Mouse (Mus musculus) intestine, postnatal 0 days (tissue): ENCODE results near the gene Dkc1. TPM values are rescaled to one million over a fixed set of nuclear protein-coding genes. Genes with fewer than 3 reads are reported as not detected.
A peak's percentile ranks its signal among the peaks of the same experiment; 100 is the strongest.

Source experiments
- ATAC-seq: fragments of 200-750 bp; cut with Nextera tagmentation; 2 replicates; pipeline ENCODE4 v1.8.0; 2017; ENCODE audit warnings: mild to moderate bottlenecking, moderate TSS enrichment, moderate library complexity
- H3K27ac ChIP-seq: fragments of 300-500 bp; sonication (generic); 2 replicates; pipeline ENCODE4 v1.5.1; 2014; ENCODE audit warnings: mild to moderate bottlenecking, low read depth, low read length, moderate library complexity
- H3K27me3 ChIP-seq: fragments of 300-500 bp; sonication (generic); replicated peaks from 2 replicates; pipeline ENCODE4 v1.6.1; 2014; ENCODE audit warnings: low read length, mixed read lengths; ENCODE audit not compliant: control insufficient read depth, insufficient read depth
- H3K36me3 ChIP-seq: fragments of 300-500 bp; sonication (generic); 2 replicates; pipeline ENCODE4 v1.6.1; 2014; ENCODE audit warnings: mild to moderate bottlenecking, moderate library complexity; ENCODE audit not compliant: control insufficient read depth, insufficient read depth
- H3K4me1 ChIP-seq: fragments of 300-500 bp; sonication (generic); replicated peaks from 2 replicates; pipeline ENCODE4 v1.6.1; 2014; ENCODE audit warnings: antibody characterized with exemption, low read length, mixed read lengths; ENCODE audit not compliant: control insufficient read depth, insufficient read depth
- H3K4me2 ChIP-seq: fragments of 300-500 bp; sonication (generic); replicated peaks from 2 replicates; pipeline ENCODE4 v1.6.1; 2014; ENCODE audit warnings: low read depth, mild to moderate bottlenecking, moderate library complexity
- H3K4me3 ChIP-seq: fragments of 300-500 bp; sonication (generic); 2 replicates; pipeline ENCODE4 v1.5.1; 2014; ENCODE audit warnings: low read depth, low read length
- H3K9ac ChIP-seq: fragments of 300-500 bp; sonication (generic); 2 replicates; pipeline ENCODE4 v1.6.1; 2014; ENCODE audit warnings: mild to moderate bottlenecking, low read depth, low read length
- H3K9me3 ChIP-seq: fragments of 300-500 bp; sonication (generic); 2 replicates; pipeline ENCODE4 v1.6.1; 2016; ENCODE audit warnings: mixed run types; ENCODE audit not compliant: control insufficient read depth
- CTCF ChIP-seq: sonication (generic); IDR thresholded peaks from 2 replicates; pipeline ENCODE4 v1.5.1; 2016; ENCODE audit warnings: low read depth, mild to moderate bottlenecking, control low read depth, antibody characterized with exemption, moderate library complexity
- WGBS: fragments of 180-500 bp; shearing (Covaris S2); extraction: QIAGEN DNeasy Blood & Tissue Kit; methylation state at CpG from one replicate; pipeline ENCODE4 v1.1.7; 2014; 5-methylcytosine and 5-hydroxymethylcytosine counted together
- polyA plus RNA-seq: library from polyadenylated mRNA; unstranded; fragments of >200 nt; fragmentation: Nextera tagmentation; extraction: Ambion mirVana; gene quantifications from 2 replicates; pipeline ENCODE4 v1.2.1, GENCODE M21; 2015

Dkc1 gene
- polyA plus RNA-seq, 1 experiment from 2014 or later, result 27.3 TPM

DNA sequence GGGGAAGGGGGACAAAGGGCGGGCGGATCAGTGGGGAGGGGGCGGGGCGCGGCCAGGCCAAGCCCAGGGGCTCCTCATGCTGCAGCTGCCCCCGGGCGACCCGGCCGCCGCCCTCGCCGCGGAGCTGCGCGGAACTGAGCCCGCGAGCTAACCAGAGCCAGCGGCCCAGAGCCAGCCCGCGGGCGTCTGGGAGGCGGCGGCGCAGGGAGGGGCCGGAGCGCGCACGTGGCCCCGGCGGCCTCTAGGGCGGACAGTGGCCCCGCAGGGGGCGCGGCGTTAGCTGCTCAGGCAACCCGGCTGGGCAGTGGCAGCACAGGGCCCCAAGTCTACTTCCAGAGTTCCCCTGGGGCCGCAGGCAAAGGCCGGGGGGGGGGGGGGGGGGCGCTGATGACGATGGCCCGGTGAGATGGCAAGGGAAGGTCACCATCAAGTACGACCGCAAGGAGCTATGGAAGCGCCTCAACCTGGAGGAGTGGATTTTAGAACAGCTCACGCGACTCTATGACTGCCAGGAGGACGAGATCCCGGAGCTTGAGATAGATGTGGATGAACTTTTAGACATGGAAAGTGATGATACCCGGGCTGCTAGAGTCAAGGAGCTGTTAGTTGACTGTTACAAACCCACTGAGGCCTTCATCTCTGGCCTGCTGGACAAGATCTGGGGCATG, 60.1 kb downstream of the Dkc1 start:
- Histone ChIP-seq H3K27ac (peak overlapping the region; percentile 64), H3K9ac (no peak overlapping the region), H3K9me3 (no peaks in the 10 kb centered on the region), H3K36me3 (no peaks in the 10 kb centered on the region), H3K4me1 (no peaks in the 10 kb centered on the region), H3K4me2 (peak overlapping the region; percentile 60), H3K27me3 (no peaks in the 10 kb centered on the region), H3K4me3 (peak overlapping the region; percentile 32)
- peak; percentile 94 for ATAC-seq
- TF ChIP-seq CTCF, result no peak
- 17% methylated on average over 29 of the region's 49 CpGs for WGBS

Other genes with a start within 250 kb of the Dkc1 start
- 1.4 and 1.7 TPM in 2 replicates for gene Gab3, start 10.4 kb upstream of the Dkc1 start, polyA plus RNA-seq
- gene Mpp1, start 35.2 kb downstream of the Dkc1 start, polyA plus RNA-seq, result 262 and 284 TPM in 2 replicates
- gene Smim9, start 67.9 kb downstream of the Dkc1 start, polyA plus RNA-seq, result 0.23 TPM in 1 of 2 replicates, not detected in the other